Mouse (Mus musculus): ENCODE data around the gene Kras. TPM values are rescaled to one million over a fixed set of nuclear protein-coding genes. Genes with fewer than 3 reads are reported as not detected.

The Kras gene
- total RNA-seq, 2 experiments from 2014 or later = 24.1 to 27.6 TPM

- DNase-seq = peak; percentile 53
These were observed 501 bp downstream of the Kras start for GRCm38 (mm10) chr6:145249291-145250184.

- no peak for DNase-seq
These were observed 2.2 kb downstream of the Kras start for GRCm38 (mm10) chr6:145247886-145248285.

DNA sequence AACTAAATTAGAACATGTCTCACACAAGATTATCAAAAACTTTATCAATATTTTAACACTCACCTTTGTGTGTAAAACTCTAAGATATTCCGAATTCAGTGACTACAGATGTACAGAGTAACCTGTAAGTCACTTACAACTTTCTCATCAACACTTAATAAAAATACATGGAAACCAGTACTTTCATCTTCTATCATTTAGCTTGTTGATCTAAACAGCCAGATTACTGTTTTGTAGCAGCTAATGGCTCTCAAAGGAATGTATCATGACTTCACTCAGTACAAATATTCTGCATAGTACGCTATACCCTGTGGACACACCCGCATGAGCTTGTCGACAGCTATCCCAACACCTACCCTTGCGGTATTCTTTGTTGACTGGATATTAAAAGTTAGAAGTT lies 3.2 kb downstream of the Kras start:
- no peak for DNase-seq

- no peak for DNase-seq
These were observed 7.5 kb downstream of the Kras start for GRCm38 (mm10) chr6:145242521-145242920.

DNA sequence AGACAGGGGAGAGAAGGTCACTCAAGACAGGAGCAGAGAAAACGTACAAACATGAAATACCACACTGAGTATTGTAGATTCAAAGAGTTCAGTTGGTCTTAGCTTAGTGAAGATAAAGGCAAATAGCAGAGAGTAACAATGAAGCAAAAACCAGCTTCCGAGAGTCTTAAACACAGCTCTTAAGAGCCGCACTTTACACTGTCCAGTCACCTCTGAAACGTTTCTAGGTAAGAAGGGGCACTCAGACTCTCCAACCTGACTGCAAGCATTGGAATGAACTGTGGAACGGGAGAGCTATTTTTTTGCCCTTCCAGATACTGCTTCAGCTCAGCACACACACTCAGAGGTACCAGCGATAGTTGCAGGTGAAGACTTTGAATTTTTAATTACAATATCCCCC lies 9.8 kb downstream of the Kras start:
- no peak for DNase-seq

GRCm38 (mm10) chr6:145237148-145237547 lies 12.9 kb downstream of the Kras start:
- DNase-seq = no peak

DNA sequence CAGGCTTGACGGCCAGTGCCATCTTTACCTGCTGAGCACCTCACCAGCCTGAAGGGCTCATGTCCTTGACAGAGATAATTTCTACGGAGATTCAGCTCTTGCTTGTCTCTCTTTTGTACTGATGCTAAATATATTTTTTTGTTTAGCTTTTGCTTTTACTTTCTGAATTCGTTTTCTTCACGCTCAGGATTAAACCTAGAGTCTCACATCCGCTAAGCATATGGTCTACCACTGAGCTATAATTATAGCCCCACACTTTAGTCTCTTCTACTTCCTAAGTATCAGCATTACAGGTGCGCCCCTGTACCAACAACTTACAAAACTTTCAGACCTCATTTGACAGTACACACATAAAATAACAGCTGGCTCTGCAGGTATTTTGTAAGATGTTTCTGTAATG lies 14.7 kb downstream of the Kras start:
- no peak for DNase-seq

GRCm38 (mm10) chr6:145234391-145234790 lies 15.6 kb downstream of the Kras start:
- no peak for DNase-seq

GRCm38 (mm10) chr6:145226296-145226695 lies 23.7 kb downstream of the Kras start:
- peak; percentile 12 for DNase-seq

DNA sequence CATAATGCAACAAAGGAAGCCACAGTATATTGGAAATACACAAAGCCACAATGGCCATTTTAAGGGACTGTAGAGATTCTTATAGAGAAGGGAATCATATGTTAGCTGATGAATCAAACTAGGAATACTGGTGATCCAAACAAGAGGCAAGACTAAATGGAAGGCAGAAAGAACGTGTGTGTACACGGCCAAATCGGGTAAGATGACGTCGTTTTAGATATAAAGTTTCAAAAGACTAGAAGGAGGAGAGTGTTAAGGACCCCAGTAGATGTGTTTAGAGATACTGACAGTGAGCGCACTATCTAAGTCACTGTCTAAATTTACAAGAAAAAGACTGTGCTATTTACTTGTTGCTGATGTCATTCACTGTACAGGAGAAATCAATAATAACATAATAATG lies 25.8 kb downstream of the Kras start:
- no peak for DNase-seq

DNA sequence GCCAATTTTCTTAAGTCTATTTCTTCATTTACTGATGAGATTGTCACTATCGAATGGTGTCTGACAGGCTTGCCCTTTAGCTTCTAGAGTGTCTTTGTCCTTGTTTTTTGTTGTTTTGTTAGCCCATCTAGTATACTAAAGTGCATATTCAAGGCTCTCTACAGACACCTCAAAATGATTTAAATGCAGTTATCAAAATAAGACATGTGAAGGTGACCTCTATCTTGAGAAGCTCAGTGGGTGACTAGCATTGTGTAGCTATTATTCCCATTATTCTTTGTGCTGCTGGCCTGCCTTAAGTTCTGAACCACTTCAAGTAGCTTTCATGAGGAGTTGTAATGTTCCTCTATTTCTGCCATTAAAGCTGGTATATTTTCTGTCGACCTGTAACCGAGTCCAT lies 34.2 kb downstream of the Kras start:
- DNase-seq = no peak

DNA sequence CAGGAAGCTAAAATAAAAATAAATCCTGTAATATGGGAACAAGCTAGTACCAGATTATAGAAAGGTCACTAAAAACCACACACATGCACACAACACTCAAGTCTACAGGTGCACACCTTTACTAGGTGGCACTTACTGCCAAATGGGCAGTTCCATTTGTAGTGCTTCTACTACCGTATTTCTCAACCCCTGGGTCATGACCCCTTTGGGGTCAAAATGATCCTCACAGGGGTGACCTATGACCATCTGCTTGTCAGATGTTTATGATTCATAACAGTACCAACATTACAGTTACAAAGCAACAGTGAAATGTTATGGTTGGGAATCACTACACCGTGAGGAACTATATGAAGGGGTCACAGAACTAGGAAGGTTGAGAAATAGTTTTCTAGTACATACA lies 36.1 kb downstream of the Kras start:
- no peak for DNase-seq

GRCm38 (mm10) chr6:145211376-145212305 lies 38.4 kb downstream of the Kras start:
- DNase-seq = no peak

DNA sequence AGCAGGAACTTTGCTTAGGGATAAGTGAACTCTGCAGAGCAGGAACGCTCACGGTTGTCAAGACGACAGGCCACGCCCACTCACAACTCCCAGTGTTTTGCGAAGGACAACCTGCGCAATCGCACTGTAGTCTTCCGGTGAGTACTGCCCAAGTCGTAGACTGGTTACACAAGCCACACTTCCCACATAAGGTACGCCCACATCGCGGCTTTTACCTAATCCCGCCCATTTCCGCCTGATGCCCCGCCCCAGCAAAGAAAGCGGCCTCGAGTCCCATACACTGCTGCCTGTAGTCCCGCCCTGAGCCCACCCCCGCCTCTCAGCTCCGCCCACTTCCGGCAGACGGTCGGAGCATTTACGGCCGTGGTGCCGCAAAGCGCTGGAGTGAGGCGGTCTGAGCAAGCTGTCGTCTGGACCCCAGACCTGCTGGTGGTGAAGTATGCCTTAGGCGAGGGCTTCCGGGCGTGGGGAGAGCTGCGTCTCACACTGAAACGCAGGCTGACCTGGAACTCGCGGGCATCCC lies 39.2 kb downstream of the Kras start, which contains the start of the genes Casc1 and Etfrf1:
Gene Casc1, minus strand, starts transcription at position 190 of the 523 bp plus-strand sequence.
Gene Etfrf1, plus strand, starts transcription at position 319 of the 523 bp plus-strand sequence.
- DNase-seq = peak; percentile 96

GRCm38 (mm10) chr6:145210056-145210680 lies 39.9 kb downstream of the Kras start:
- DNase-seq = no peak

DNA sequence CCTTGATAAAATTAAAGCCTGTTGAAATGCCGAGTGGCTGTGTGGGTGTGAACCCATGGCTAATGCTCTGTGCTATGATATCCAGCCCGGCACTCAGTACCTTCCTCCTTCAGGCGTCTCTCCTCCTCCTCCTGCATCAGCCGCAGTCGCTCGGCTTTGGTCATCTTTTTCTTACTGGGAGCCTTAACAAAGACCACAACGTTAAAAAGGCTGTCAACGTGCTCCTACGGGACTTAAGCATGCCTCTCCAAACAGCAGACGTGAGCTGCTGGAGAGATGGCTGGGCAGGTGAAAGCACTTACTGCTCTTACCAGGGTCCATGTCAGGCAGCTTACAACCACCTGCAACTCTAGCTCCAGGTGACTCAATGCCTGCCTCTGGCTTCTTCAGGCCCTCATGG lies 44.9 kb downstream of the Kras start:
- no peak for DNase-seq

DNA sequence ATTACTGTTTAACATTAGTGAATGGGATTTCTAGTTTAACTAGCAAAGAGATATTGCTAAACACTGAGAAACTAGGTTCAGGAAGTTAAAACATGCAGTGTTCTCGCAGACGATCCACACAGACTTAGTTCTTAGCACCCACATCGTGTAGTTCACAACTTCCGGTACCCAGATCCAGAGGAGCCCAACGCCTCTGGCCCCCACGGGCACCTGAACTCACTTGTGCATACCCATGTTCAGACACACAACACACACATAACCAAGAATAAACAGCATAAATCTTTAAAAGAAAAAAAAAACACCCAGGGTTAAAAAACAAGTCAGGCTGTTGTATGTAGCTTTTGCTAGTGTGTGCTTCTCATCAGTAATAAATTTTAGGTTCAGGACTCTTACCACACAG lies 45.6 kb downstream of the Kras start:
- DNase-seq = no peak

DNA sequence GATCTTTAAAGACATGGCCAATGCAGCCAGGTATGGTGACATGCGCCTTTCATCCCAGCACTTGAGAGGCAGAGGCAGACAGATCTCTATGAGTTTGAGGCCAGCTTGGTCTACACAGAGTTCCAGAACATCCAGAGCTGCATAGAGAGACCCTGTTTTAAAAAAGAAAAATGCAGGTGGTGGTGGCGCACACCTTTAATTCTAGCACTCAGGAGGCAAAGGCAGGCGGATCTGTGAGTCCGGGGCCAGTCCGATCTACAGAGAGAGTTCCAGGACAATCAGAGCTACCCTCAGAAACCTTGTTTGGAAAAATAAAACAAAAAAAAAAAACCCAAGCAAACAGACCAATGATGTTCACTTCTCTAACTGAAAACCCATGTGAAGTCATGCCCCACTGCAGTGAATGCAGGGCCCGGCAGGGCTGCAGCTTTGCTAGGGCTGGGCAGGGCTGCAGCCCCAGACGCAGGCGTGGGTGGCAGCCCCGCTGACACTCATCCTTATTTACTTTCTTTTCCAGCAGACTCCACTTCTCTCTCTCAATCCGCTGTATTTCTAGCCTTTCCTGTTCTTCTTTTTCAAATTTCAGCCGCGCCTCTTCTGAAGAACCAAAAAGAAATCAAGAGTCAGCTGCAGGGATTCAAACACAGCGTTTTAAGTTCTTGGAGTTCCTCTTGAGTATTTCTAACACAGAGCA lies 47.5 kb downstream of the Kras start:
- DNase-seq = no peak

GRCm38 (mm10) chr6:145197949-145198686 lies 51.9 kb downstream of the Kras start:
- no peak for DNase-seq

DNA sequence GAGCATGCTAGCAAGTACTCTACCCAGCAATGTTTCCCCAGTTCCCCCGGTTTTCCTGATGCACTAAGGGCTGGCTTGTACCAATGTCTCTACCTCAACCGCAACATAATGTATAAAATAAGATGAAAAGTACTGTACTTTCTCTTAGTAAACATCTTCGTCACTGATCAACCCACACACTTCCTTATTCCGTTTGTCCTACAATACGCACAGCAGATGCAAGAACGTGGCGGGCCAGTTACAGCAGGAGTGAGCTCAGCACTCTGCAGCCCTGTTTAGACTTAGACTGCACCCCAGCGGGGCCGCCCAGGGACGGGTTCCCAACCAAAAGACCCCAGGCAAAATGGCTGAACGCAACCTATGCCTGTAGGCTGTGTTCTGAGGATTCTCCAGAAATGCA lies 56.6 kb downstream of the Kras start:
- DNase-seq = no peak

GRCm38 (mm10) chr6:145193038-145193437 lies 57.0 kb downstream of the Kras start:
- no peak for DNase-seq

Measured in gastrocnemius, postnatal 10 days (tissue).